Mouse (Mus musculus) kidney, embryonic 15.5 days (tissue): ENCODE measurements around the gene Ap2a2. TPM values are rescaled to one million over a fixed set of nuclear protein-coding genes. Genes with fewer than 3 reads are reported as not detected.

Source experiments
- ATAC-seq: fragments of 200-750 bp; cut with Nextera tagmentation; replicated peaks from 2 replicates; pipeline ENCODE4 v1.8.0; 2017; ENCODE audit warnings: moderate TSS enrichment; ENCODE audit not compliant: low FRiP score
- H3K27ac ChIP-seq: fragments of 300-500 bp; sonication (generic); 2 replicates; pipeline ENCODE4 v1.5.1; 2015; ENCODE audit warnings: mild to moderate bottlenecking, inconsistent platforms
- H3K27me3 ChIP-seq: fragments of 300-500 bp; sonication (generic); 2 replicates; pipeline ENCODE4 v1.6.1; 2015; ENCODE audit warnings: inconsistent platforms
- H3K36me3 ChIP-seq: fragments of 300-500 bp; sonication (generic); 2 replicates; pipeline ENCODE4 v1.6.1; 2015; ENCODE audit warnings: inconsistent platforms
- H3K4me1 ChIP-seq: fragments of 300-500 bp; sonication (generic); 2 replicates; pipeline ENCODE4 v1.6.1; 2015; ENCODE audit warnings: inconsistent platforms
- H3K4me2 ChIP-seq: fragments of 300-500 bp; sonication (generic); 2 replicates; pipeline ENCODE4 v1.6.1; 2015; ENCODE audit warnings: moderate library complexity, mild to moderate bottlenecking, inconsistent platforms
- H3K4me3 ChIP-seq: fragments of 300-500 bp; sonication (generic); replicated peaks from 2 replicates; pipeline ENCODE4 v1.5.1; 2015; ENCODE audit warnings: mild to moderate bottlenecking, inconsistent platforms
- H3K9ac ChIP-seq: fragments of 300-500 bp; sonication (generic); 2 replicates; pipeline ENCODE4 v1.6.1; 2015; ENCODE audit warnings: mild to moderate bottlenecking, inconsistent platforms
- H3K9me3 ChIP-seq: fragments of 300-500 bp; sonication (generic); replicated peaks from 2 replicates; pipeline ENCODE4 v1.6.1; 2016; ENCODE audit warnings: inconsistent platforms
- WGBS: fragments of 180-500 bp; shearing (Covaris S2); methylation state at CpG from one replicate; pipeline ENCODE4 v1.1.7; 2015; ENCODE audit warnings: mixed read lengths; 5-methylcytosine and 5-hydroxymethylcytosine counted together
- polyA plus RNA-seq: library from polyadenylated mRNA; unstranded; fragments of >200 nt; fragmentation: Nextera tagmentation; extraction: Ambion mirVana; gene quantifications from 2 replicates; pipeline ENCODE4 v1.2.1, GENCODE M21; 2015

Gene Ap2a2
- polyA plus RNA-seq: 77.9 and 87.8 TPM in 2 replicates

- peaks cover 37% of the 10 kb centered on the region for H3K4me1 ChIP-seq
- peak within 1 kb of the TSS; percentile 99 for H3K4me3 ChIP-seq
- H3K9ac ChIP-seq: peak within 1 kb of the TSS; percentile 99
- peak within 1 kb of the TSS; percentile 92 for H3K27ac ChIP-seq
- peaks cover 3% of the 10 kb centered on the region; the same call in 1 of the 2 replicates for H3K27me3 ChIP-seq
- no peaks in the 10 kb centered on the region for H3K9me3 ChIP-seq
- H3K4me2 ChIP-seq: peak within 1 kb of the TSS; percentile 89
- H3K36me3 ChIP-seq: peaks cover 9% of the 10 kb centered on the region; the same call in 1 of the 2 replicates
- ATAC-seq: peak; percentile 95
- whole genome bisulfite sequencing: under 1% methylated on average over 72 of the region's 72 CpGs
Observed at GRCm38 (mm10) chr7:141561682-141562391, at the start of gene Ap2a2. Gene Ap2a2, plus strand, starts transcription at chr7:141562173.

DNA sequence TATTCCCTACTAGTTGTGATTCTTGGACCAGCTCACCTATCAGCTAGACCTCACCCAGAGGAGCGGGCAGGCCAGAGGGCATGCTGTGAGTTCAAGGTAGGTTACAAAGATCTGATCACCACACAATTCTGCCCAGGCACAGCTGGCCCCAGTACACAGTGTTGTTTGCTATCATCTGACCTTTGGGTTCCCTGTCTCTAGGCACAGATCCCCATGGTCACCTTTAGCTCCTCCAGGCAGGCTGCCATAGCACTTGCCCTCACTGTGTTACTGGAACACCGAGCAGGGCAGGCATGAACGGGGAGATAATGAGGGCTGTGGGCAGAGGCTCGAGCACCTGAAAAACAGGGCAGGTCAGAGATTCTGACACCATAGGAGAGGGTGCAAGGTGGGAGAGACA lies 44.3 kb upstream of the Ap2a2 start:
- Histone ChIP-seq H3K4me3 (no peak overlapping the region), H3K36me3 (peaks cover 45% of the 10 kb centered on the region), H3K9ac (no peak overlapping the region), H3K9me3 (no peaks in the 10 kb centered on the region), H3K4me1 (no peaks in the 10 kb centered on the region), H3K27me3 (no peaks in the 10 kb centered on the region), H3K27ac (no peak overlapping the region), H3K4me2 (no peak overlapping the region)
- ATAC-seq: no peak
- WGBS: 91% methylated on average over 4 of the region's 4 CpGs

DNA sequence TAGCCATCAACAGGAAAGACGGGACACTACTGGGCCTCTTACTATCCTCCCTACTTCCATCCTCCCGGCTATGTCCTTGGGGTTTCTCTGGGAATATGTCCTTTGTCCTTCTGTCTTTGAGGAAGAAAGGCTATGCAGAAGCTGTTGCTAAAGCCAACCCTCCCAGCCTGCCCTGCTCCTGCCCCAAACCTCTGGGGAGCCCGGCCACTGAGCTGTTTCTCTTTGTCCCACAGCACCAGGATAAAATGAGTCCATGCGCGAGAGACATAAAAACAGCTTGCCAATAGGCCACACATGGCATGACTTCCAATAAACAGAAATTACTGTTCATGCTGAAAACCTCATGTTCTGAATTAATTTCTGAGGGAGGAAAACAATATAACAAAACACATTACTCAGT lies 43.7 kb upstream of the Ap2a2 start:
- Histone ChIP-seq H3K36me3 (peaks cover 43% of the 10 kb centered on the region), H3K4me1 (no peaks in the 10 kb centered on the region), H3K27me3 (no peaks in the 10 kb centered on the region), H3K4me3 (no peak overlapping the region), H3K4me2 (no peak overlapping the region), H3K9me3 (no peaks in the 10 kb centered on the region), H3K9ac (no peak overlapping the region), H3K27ac (no peak overlapping the region)
- WGBS: 89% methylated on average over 5 of the region's 5 CpGs
- ATAC-seq: no peak

GRCm38 (mm10) chr7:141518926-141519325 lies 43.0 kb upstream of the Ap2a2 start:
- no peaks in the 10 kb centered on the region for H3K4me1 ChIP-seq
- 87% methylated on average over 3 of the region's 3 CpGs for WGBS
- H3K9ac ChIP-seq: no peak overlapping the region
- ATAC-seq: no peak
- peaks cover 43% of the 10 kb centered on the region for H3K36me3 ChIP-seq
- no peak overlapping the region for H3K4me3 ChIP-seq
- H3K27me3 ChIP-seq: no peaks in the 10 kb centered on the region
- H3K9me3 ChIP-seq: no peaks in the 10 kb centered on the region
- no peak overlapping the region for H3K27ac ChIP-seq
- H3K4me2 ChIP-seq: no peak overlapping the region

DNA sequence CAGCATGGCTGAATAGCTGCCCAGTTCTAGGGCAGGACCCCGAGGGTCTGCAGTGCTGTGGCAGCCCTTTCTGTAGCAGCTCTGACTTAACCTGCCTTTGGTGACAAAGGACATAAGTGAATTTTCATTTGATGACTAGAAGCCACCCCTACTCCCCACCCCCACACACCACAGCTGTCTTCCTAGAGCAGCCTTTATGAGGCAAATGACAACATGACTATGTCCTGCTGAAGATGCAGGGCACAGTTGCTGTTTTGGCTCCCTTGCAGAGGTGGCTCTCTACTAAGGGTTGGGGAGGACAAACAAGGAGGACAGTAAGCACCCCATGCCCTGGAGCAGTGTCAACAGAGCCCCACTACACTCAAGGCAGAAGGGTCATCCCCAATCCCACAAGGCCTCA lies 42.2 kb upstream of the Ap2a2 start:
- H3K4me3 ChIP-seq: no peak overlapping the region
- H3K27ac ChIP-seq: no peak overlapping the region
- no peak for ATAC-seq
- H3K4me1 ChIP-seq: peaks cover 6% of the 10 kb centered on the region; the same call in 1 of the 2 replicates
- H3K4me2 ChIP-seq: no peak overlapping the region
- WGBS: 71% methylated on average over 1 of the region's 1 CpGs
- H3K9ac ChIP-seq: no peak overlapping the region
- no peaks in the 10 kb centered on the region for H3K9me3 ChIP-seq
- peaks cover 43% of the 10 kb centered on the region for H3K36me3 ChIP-seq
- no peaks in the 10 kb centered on the region for H3K27me3 ChIP-seq

- ATAC-seq: no peak
- H3K4me2 ChIP-seq: no peak overlapping the region
- 33% methylated on average over 4 of the region's 4 CpGs for WGBS
Observed at GRCm38 (mm10) chr7:141523007-141523406, 39.0 kb upstream of the Ap2a2 start.

DNA sequence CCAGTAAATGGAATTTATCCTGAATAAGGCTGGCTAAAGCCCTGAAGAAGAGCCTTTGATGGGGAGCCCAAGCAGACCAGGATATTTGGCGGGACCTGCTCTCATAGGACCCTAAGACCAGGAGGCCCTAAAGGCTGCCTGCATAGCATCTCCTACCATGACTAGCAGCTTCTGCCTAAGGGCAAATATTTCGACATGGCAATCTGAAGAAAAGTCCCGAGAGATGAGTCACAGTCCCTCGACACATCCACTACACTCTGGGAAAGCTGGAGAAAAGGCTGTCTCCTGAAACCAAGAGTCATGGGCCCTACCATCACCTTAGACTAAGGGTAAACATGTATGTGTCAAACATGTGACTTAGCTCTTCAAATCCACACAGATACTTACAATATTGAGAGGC lies 37.7 kb upstream of the Ap2a2 start:
- Histone ChIP-seq H3K4me1 (peaks cover 8% of the 10 kb centered on the region), H3K9me3 (no peaks in the 10 kb centered on the region), H3K9ac (no peak overlapping the region), H3K27ac (peak overlapping the region; percentile 68), H3K4me2 (no peak overlapping the region), H3K36me3 (peaks cover 49% of the 10 kb centered on the region), H3K27me3 (no peaks in the 10 kb centered on the region), H3K4me3 (no peak overlapping the region)
- 87% methylated on average over 4 of the region's 4 CpGs for WGBS
- no peak for ATAC-seq

More at GRCm38 (mm10) chr7:141523007-141523406, 39.0 kb upstream of the Ap2a2 start:
- Histone ChIP-seq H3K4me3 (no peak overlapping the region), H3K9ac (no peak overlapping the region), H3K4me1 (peaks cover 8% of the 10 kb centered on the region), H3K27me3 (no peaks in the 10 kb centered on the region), H3K9me3 (no peaks in the 10 kb centered on the region), H3K36me3 (peaks cover 37% of the 10 kb centered on the region), H3K27ac (no peak overlapping the region)

GRCm38 (mm10) chr7:141524760-141525579 lies 37.0 kb upstream of the Ap2a2 start:
- WGBS: 20% methylated on average over 6 of the region's 6 CpGs
- Histone ChIP-seq H3K4me2 (no peak overlapping the region), H3K36me3 (peaks cover 56% of the 10 kb centered on the region), H3K9ac (no peak overlapping the region), H3K4me3 (no peak overlapping the region), H3K4me1 (peaks cover 8% of the 10 kb centered on the region), H3K27me3 (no peaks in the 10 kb centered on the region), H3K9me3 (no peaks in the 10 kb centered on the region), H3K27ac (peak overlapping the region; percentile 68)
- ATAC-seq: peak; percentile 84

GRCm38 (mm10) chr7:141525580-141525925 lies 36.4 kb upstream of the Ap2a2 start:
- H3K27me3 ChIP-seq: no peaks in the 10 kb centered on the region
- peaks cover 8% of the 10 kb centered on the region for H3K4me1 ChIP-seq
- H3K9me3 ChIP-seq: no peaks in the 10 kb centered on the region
- H3K36me3 ChIP-seq: peaks cover 59% of the 10 kb centered on the region
- H3K27ac ChIP-seq: no peak overlapping the region
- H3K4me3 ChIP-seq: no peak overlapping the region
- no peak overlapping the region for H3K4me2 ChIP-seq
- no peak for ATAC-seq
- 85% methylated on average over 4 of the region's 4 CpGs for WGBS
- no peak overlapping the region for H3K9ac ChIP-seq

DNA sequence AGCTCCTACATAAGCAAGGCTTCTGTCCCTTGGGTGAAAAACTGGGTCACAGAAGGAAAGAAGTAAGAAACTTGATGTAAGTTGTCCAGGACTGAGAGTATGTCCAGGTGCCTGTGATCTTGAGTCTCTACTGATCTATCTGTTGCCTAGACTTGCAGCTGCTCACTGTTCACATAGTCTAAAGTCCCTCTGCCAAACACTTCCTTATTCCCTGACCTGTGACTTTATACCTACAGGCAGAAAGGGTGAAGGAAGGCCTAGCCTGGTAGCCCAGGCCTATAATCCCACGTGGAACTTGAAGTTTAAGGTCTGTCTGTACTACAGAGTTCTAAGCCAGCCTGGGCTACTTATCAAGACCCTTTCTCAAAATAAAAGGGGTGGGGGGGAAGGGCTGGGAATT lies 26.4 kb upstream of the Ap2a2 start:
- Histone ChIP-seq H3K4me2 (no peak overlapping the region), H3K36me3 (peaks cover 7% of the 10 kb centered on the region), H3K27ac (no peak overlapping the region), H3K9ac (no peak overlapping the region), H3K4me3 (no peak overlapping the region), H3K4me1 (peaks cover 20% of the 10 kb centered on the region), H3K9me3 (no peaks in the 10 kb centered on the region), H3K27me3 (no peaks in the 10 kb centered on the region)
- WGBS: 67% methylated on average over 1 of the region's 1 CpGs
- ATAC-seq: no peak

DNA sequence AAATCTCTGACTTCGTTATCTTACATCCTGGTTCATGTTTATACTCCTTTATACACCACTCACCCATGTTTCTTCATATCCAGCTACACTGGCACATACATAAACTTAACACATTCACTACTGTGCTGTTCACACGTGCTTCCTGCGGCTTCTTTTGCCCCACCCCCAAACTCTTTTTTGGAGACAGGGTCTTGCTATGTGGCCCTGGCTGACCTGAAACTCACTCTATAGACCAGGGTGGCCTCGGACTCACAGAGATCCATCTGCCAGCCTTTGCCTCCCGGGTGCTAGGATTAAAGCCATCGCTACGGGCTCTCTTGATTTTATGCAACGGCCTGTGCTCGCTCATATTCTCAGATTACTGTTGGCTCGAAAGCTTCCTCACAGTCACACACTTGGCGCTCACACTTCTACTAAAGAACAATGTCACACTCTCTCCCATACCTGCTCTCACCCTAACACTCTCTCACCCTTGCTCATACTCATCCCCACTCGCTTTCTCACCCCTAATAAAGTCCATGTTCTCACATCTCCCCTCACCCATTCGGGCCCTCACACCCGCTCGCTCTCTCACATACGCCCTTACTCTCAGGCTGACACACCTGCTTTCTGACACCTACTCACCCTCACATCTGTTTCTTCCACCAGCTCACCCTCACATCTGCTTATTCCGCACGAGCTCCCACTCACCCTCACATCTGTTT lies 23.0 kb upstream of the Ap2a2 start:
- peak overlapping the region; percentile 68 for H3K9ac ChIP-seq
- no peaks in the 10 kb centered on the region for H3K27me3 ChIP-seq
- 8% methylated on average over 18 of the region's 18 CpGs for WGBS
- H3K27ac ChIP-seq: peak overlapping the region; percentile 80
- H3K4me1 ChIP-seq: peaks cover 24% of the 10 kb centered on the region
- peak; percentile 38; the same call in 1 of the 2 replicates for ATAC-seq
- peak overlapping the region; percentile 68 for H3K4me3 ChIP-seq
- no peaks in the 10 kb centered on the region for H3K9me3 ChIP-seq
- no peaks in the 10 kb centered on the region for H3K36me3 ChIP-seq
- H3K4me2 ChIP-seq: peak overlapping the region; percentile 81
